Mouse (Mus musculus) liver, postnatal 0 days (tissue): Measurements from ENCODE around the gene Mgat4a.

ENCODE experiments used
- CTCF ChIP-seq: sonication (generic); IDR thresholded peaks from 2 replicates; pipeline ENCODE4 v1.5.1; 2016; ENCODE audit warnings: antibody characterized with exemption, low read depth
- EP300 ChIP-seq: IDR thresholded peaks from 2 replicates; pipeline ENCODE4 v1.6.1; 2016; ENCODE audit warnings: antibody characterized with exemption, low read depth, mild to moderate bottlenecking

DNA sequence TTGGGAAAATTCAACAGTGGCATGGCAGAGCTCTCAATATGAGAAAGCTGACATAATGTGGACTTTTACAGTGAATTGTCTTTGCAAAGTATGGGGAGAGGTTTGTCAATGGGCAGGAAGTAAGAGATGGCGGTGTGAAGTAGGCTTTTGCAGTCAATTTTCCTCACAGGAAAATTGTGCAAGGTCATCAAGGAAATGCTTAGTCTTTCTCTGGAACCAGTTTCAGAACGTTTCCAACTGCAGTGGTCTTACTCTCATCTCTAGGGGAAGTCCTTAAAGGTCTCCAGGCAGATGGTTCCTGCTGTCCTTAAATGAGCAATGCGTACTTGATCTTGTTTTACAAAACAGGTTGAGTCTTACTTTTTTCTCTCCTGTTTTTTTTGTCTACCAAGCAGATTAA is 53.8 kb downstream of the Mgat4a start:
- TF ChIP-seq CTCF (no peak), EP300 (no peak)
